Mouse (Mus musculus): ENCODE measurements around the gene Ulk4. TPM values are rescaled to one million over a fixed set of nuclear protein-coding genes. Genes with fewer than 3 reads are reported as not detected.
"Not testable (repeated sequence)": the region's sequence is repeated elsewhere in the genome, so short reads cannot be mapped to it uniquely, and the experiment has no call there.

Ulk4 gene
- total RNA-seq, 2 experiments from 2014 or later = 9.5 to 9.9 TPM

- TF ChIP-seq CTCF (conservative IDR thresholded peaks at IDR 0.05) = no peak
- H3K27ac ChIP-seq = no peak overlapping the region
- DNase-seq (ENCODE audit: low spot score in 2 of 2) = no peak
- H3K4me3 ChIP-seq = no peak overlapping the region
Observed at GRCm38 (mm10) chr9:120926939-120927606, 349.9 kb downstream of the Ulk4 start.

GRCm38 (mm10) chr9:120926126-120926525 lies 350.9 kb downstream of the Ulk4 start:
- no peak for DNase-seq (ENCODE audit: low spot score in 2 of 2)
- H3K4me3 ChIP-seq = no peak overlapping the region
- H3K27ac ChIP-seq = no peak overlapping the region
- TF ChIP-seq CTCF (conservative IDR thresholded peaks at IDR 0.05) = no peak

GRCm38 (mm10) chr9:120919130-120919529 lies 357.9 kb downstream of the Ulk4 start:
- no peak for DNase-seq (ENCODE audit: low spot score in 2 of 2)
- no peak overlapping the region for H3K4me3 ChIP-seq
- TF ChIP-seq CTCF (conservative IDR thresholded peaks at IDR 0.05) = no peak

GRCm38 (mm10) chr9:120918642-120919041 lies 358.4 kb downstream of the Ulk4 start:
- H3K27ac ChIP-seq = no peak overlapping the region
- TF ChIP-seq CTCF (conservative IDR thresholded peaks at IDR 0.05) = no peak
- no peak for DNase-seq (ENCODE audit: low spot score in 2 of 2)
- no peak overlapping the region for H3K4me3 ChIP-seq

More at GRCm38 (mm10) chr9:120919130-120919529, 357.9 kb downstream of the Ulk4 start:
- no peak overlapping the region for H3K27ac ChIP-seq

- Histone ChIP-seq H3K27ac (no peak overlapping the region), H3K4me3 (no peak overlapping the region)
- DNase-seq (ENCODE audit: low spot score in 2 of 2) = no peak
- no peak for TF ChIP-seq CTCF (conservative IDR thresholded peaks at IDR 0.05)
Observed at GRCm38 (mm10) chr9:120918211-120918610, 358.8 kb downstream of the Ulk4 start.

GRCm38 (mm10) chr9:120917619-120918018 lies 359.4 kb downstream of the Ulk4 start:
- H3K4me3 ChIP-seq; DNase-seq (ENCODE audit: low spot score in 2 of 2); H3K27ac ChIP-seq: not testable (repeated sequence)

- no peak for DNase-seq (ENCODE audit: low spot score in 2 of 2)
- TF ChIP-seq CTCF (conservative IDR thresholded peaks at IDR 0.05) = peak; percentile 61
- Histone ChIP-seq H3K27ac (no peak overlapping the region), H3K4me3 (no peak overlapping the region)
Observed at GRCm38 (mm10) chr9:120914877-120915459, 362.0 kb downstream of the Ulk4 start.

- Histone ChIP-seq H3K27ac (no peak overlapping the region), H3K4me3 (no peak overlapping the region)
- TF ChIP-seq CTCF (conservative IDR thresholded peaks at IDR 0.05) = no peak
- no peak for DNase-seq (ENCODE audit: low spot score in 2 of 2)
Observed at GRCm38 (mm10) chr9:120914429-120914828, 362.6 kb downstream of the Ulk4 start.

GRCm38 (mm10) chr9:120913152-120913551 lies 363.8 kb downstream of the Ulk4 start:
- Histone ChIP-seq H3K27ac (no peak overlapping the region), H3K4me3 (no peak overlapping the region)
- no peak for DNase-seq (ENCODE audit: low spot score in 2 of 2)
- TF ChIP-seq CTCF (conservative IDR thresholded peaks at IDR 0.05) = no peak

- Histone ChIP-seq H3K27ac (no peak overlapping the region), H3K4me3 (no peak overlapping the region)
- no peak for TF ChIP-seq CTCF (conservative IDR thresholded peaks at IDR 0.05)
- DNase-seq (ENCODE audit: low spot score in 2 of 2) = no peak
Observed at GRCm38 (mm10) chr9:120908461-120908860, 368.5 kb downstream of the Ulk4 start.

Small RNA genes within 50 kb of the gene (microRNA-seq; reads per million reads assigned to microRNA genes)
- 0 reads per million in 2 experiments for gene Mir7090

Other genes with a start within 250 kb of the Ulk4 start
- 100 to 1,000 TPM; 255 to 260 TPM for gene Trak1, start 20.3 kb upstream of the Ulk4 start, total RNA-seq (2021)
- 100 to 1,000 TPM; 667 to 672 TPM for gene Cck, start 218.5 kb upstream of the Ulk4 start, total RNA-seq (2021)

All from layer of hippocampus, adult 2 months (tissue).